Mouse (Mus musculus) retina, postnatal 7 days (tissue): Measurements from ENCODE around the gene Ubb.

ENCODE experiments used
- DNase-seq: peaks from one replicate; pipeline ENCODE4 v3.0.0-alpha.2; 2012; ENCODE audit warnings: low read depth, low spot score

The Ubb gene

DNA sequence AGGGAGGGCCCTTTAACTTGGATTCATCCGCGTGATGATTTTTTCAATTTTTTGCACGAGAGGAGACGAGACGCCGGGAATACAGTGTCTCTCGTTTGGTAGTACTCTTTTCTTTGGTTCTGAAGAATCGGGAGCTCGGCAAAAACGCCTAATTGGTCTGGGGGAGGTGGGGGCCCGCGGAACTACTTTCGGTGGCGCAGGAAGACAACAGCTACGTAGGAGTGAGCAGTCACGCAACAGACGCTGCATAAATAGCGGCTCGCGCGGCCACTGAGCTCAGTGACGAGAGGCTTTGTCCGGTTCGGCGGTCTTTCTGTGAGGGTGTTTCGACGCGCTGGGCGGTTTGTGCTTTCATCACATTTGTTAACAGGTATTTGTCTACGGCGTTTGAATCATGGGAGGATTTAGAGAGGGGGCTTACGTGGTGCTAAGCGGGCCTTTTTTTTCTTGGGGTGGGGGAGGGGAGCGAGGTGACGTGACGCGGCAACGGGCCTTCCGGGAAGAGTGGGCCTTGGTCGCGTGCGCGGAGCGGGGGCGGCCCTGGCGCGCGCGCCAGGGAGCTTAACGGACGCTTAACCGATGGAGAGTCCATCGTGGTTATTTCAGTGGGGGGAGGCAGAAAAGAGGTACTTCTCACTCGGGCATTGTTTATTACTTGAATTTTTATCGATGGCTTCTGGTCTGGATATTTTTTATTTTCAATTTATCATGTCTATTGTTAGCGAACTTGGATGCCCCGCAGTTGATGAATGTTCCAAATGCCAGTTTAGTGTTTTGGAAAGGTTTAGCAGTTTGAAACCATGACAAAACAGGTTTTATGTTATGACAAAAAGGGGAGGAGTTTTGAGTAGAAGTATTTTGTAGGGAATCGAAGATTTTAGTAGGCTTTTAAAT lies 502 bp downstream of the Ubb start:
- DNase-seq, result peak; percentile 92

DNA sequence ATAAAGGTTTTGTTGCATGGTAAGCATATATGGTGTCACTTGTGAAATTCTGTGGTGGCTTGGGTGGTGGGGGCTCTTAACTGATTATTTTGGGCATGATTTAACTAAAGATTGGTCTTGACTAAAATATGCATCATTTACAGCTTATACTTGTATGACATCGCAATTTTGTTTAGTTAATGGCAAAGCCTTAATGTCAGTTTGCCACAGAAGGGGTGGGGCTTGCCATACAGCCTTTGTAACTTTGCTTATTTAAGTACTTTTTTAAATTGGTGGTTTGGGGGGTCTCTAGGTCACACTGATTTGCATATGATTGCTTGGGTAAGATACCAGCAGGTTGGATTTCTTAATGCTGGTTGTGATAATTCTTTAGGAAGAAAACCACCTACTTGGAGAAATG lies 2.2 kb downstream of the Ubb start:
- no peak for DNase-seq

DNA sequence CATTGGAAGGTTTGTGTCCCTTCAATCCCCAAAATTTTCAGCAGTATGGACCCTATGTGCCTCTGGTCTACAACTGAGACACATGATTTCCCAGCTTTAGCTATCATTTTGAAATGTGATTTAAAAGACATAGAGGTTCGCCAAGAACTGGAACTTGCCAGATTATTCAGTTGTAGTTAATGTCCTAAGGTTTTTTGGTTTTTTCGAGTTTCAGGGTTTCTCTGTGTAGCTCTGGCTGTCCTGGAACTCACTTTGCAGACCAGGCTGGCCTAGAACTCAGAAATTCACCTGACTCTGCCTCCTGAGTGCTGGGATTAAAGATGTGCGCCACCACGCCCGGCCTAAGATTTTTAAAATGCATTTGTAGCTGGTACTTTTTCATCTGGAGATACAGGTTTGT lies 2.7 kb downstream of the Ubb start:
- no peak for DNase-seq

DNA sequence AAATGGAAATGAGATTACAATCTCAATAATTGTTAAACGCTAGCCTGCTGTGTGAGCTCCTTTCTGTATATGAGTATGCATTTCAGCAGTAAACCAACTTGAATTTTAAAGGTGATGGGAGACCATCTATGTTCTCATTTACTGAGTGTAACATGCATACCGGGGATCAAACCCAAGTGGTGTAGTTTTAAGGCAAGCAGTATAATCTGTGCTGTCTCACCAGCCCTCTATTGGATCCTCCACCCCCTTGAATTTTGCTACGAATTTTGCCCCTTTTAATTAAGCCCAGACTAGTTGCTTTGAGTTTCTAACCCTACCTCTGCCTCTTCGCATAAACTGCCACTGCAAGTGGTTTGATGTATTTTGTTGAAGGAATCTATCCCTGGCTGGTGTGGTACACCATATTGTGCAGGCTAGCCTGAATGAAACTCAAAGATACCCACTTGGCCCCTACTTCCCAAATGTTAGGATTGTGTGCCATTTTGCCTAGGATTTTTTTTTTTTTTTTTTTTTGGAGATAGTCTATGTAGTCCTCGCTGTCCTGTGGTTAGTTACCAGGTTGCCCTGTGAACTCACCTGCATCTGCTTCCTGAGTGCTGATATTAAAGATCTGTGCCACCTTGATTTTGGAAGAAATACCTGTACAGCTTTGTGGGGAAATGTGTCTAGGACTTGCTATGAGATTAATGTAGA lies 3.3 kb downstream of the Ubb start:
- no peak for DNase-seq

DNA sequence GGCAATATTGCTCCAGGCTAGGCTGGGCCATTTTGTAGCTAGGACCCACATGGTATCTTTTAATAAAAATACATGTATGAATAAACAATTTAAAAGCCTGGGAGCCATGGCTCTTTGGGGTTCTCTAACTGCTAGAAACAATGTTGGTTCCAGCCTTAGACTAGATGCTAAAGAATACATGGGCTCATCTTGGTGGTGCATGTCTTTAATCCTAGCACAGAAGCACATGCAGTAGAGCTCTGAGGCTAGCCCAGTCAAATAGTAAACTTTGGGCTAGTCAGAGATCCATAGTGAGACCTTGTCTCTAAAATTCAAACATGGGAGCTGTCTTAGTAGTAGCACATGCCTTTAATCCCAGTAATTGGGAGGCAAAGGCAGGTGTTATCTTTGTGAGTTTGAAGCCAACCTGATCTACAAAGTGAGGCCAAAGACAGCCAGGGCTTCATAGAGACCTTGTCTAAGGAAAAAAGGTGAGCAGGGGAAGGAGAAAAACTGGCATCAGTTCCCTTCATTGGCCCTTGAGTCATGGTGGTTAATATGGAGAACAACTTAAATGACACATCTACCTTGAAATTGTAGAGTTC lies 4.1 kb downstream of the Ubb start:
- DNase-seq, result no peak

DNA sequence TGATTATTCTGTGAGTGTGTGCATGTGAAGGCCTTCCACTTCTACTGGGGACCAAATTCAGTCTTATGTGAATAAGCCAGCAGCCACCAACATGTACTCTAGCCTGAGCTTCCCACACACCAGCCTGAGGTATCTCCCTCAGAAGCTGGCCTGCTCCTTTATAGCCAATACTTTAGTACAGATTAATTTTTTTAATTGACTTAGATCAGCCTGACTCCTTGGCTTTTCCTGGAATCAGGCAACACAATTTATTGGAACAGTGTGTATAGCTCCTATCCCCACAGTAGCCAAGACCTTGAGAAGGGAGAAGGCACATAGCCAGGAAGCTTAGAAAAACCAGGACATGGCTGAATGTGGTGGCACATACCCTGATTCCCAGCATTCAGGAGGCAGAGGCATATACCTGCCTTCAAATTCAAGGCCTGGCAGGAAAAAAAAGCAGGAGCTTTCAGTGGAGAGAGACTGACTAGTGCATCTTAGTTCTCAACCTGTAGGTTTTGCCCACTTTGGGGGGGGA lies 5.0 kb downstream of the Ubb start:
- no peak for DNase-seq

DNA sequence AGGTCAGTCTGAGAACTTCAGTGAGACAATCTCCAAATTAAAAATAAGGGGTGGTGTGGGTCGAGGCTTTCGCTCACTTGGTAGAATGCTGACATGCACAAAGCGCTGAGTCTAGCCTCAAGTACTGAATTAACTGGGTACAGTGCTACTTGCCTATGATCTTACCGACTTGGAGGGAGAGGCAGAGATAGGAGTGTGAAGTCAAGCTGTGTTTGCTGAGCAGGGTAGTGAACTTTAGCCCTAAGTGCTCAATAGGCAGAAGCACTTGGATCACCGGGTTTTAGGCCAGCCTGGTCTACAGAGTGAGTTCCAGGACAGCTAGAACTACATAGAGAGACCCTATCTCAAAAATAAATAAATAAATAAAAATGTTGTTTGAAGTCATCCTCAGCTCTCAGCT lies 6.2 kb downstream of the Ubb start:
- no peak for DNase-seq

DNA sequence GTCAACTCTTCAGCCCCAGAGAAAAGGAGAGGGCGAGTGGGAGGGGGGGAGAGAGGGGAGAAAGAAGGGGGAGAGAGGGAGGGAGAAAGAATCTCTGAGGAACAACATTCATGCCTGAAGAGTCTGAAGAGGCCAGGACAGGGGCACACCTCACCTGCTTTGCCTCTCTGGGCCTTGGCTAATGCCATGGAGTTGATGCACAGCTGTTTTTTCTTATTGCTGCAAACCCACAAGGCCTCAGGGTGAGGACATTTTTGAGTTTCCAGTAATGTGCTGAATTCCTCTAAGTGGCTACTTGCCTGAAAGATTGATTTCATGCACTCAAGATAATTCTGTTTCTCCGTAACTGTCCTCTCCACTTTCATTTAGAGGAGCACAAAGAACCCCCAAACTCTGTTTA lies 7.2 kb downstream of the Ubb start:
- no peak for DNase-seq

DNA sequence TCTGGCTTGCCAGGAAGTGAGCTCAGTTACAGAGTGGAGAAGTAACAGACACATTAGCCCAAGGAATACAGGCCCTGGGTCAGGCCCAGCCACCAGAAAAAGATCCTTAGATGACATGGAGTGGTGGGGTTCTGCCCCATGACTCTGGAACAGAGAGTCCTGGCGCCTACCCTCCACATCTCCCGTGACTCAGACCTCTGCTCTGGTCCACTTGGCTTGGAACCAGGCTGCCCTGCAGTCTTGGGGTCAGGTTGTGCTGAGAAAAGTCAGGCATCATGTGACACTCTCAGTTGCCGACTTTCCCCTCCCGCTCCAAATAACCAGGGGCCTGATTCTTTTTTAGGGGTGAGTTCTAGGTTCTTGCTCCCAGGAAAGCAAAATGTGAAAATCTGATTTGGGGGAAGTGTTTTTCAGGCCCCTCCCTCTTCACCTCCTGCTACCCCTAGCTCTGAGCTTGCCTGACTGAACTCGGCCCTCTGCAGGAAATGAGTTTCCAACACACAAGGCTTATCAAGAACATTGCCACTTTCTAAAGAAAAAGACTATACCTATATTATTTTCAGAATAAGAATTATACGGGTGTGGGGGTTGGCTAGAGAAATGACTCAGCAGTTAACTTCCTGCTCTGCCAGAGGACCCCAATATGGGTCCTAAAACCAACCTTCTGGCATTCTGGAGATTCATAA lies 8.1 kb downstream of the Ubb start:
- DNase-seq, result no peak

DNA sequence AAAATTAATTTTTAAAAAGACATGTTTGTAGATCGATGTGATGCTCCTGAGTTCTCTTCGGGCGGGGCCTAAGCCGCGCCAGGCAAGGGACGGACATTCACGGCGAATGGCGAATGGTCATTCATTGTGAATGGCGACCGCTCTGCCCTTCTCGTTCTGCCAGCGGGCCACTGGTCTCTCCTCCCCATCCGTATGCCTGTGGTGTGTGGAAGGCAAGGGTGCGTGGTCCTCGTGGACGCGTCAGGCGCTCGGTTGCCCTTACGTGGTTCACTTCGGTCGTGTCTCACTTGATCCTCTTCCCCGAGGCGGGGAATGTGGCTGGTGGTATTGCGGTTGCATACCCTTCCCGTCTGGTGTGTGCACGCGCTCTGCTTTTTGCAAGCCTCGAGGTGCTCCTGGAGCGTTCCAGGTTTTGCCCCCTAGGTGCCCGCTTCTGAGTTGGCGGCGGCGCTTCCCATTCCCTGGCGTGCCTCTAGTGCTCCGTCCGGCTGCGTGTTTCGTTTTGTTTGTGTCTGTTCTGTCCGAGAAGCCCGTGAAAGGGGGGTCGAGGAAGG lies 9.6 kb downstream of the Ubb start:
- no peak for DNase-seq

DNA sequence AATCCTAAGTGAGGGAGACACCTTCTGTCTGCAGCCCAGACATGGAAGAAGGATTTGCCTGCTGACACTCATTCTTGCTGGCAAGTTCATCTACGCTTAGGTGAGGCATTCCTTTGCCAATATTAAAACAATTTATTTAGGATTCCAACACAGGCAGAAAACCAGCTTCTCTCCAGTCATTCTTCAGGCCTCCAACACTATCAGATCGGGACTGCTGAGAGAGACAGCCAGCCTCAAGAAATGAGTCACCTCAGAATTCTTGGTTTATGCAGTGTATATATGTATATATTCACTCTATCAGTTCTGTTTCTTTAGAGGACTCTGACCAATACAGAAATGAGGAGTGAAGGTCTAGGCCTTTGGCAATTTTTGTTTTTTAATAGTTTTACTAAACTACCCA lies 12.6 kb downstream of the Ubb start:
- DNase-seq, result no peak

DNA sequence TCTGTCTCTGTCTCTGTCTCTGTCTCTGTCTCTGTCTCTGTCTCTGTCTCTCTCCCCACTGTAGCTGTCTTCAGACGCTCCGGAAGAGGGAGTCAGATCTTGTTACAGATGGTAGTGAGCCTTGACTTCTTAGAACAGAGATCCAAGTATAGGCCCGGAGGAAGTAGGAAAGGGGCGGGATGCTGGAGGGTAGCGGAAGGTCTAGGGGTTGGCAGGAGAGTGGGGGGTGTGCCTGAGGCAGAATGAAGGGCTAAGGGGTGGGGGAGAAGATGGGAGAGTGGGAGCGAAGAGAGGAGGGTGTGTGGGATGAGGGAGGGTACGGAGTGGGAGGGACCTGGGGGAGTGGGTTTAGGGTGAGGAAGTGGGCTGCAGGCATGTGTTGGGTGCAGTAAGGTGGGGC lies 14.8 kb downstream of the Ubb start:
- DNase-seq, result no peak

DNA sequence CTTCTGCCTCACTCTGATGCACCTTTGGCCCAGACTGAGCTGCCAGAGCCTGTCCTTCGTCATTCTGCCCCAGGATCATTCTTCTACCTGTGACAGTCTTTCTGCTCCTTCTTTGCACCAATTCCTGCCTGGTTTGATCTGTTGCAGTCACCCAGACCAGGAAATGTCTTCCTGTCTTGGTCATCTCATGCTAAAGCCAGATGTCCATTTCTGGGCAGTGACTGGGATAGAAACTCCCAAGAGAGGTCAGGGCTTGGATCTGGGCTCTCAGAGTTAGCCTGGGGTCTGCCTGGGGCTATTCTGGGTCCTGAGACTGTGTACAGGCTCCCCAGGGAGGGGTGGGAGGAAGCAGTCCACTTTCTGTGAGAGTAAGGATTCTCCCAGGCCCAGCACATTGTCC lies 15.2 kb downstream of the Ubb start:
- no peak for DNase-seq

DNA sequence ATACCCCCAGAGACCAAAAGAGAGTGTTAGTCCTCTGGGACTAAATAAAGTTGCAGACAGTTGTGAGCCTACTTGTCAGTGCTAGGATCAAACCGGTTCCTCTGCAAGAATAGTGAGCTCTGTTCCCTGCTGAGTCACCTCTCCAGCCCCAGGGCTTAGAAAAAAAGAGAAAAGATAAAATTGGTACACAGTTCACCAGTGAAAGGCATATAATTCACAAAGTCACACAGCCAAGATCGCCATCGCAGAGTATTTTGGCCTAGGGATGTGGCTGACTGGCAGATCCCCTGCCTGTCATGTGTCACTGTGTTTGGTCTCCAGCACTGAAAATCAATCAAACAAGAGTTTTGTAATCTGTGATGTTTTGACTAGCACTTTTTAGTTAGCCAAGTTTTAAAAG lies 17.3 kb downstream of the Ubb start:
- DNase-seq, result no peak

DNA sequence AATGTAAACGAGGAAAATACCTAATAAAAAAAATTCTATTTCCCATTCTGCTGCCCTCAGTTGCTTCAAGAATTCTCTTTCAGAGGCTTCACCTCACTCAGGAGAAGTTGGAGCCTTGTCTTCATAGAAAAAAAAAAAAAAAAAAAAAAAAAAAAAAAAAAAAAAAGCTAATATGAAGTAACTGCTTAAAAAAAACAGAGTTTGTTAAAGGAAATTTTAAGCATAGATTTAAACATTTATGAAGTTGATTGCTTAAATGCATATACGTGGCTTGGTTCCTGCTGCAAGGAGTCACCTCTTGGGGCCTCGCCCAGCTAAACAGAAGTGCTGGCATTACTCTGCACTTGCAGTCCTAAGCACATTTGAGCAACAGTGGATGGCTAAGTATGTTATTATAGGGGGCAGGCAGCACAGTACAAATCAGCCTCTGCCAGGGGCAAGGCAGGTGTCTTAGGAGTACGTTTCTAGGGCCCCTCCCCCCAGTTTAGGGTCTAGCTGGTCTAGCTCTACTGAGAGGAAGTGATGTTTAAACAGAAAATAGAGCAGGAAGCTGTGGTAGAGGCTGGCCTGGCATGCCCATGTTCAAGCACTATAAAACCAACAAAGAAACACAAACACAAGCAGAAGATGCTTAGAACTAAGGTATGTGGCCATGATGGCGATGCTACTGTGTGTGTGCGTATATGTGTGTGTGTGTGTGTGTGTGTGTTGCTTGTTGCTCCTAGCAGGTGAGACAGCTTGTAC lies 23.2 kb downstream of the Ubb start, which contains the start of gene Trpv2:
Trpv2 (plus strand) TSS at position 528 of the 744 bp plus-strand sequence.
- DNase-seq, result no peak

DNA sequence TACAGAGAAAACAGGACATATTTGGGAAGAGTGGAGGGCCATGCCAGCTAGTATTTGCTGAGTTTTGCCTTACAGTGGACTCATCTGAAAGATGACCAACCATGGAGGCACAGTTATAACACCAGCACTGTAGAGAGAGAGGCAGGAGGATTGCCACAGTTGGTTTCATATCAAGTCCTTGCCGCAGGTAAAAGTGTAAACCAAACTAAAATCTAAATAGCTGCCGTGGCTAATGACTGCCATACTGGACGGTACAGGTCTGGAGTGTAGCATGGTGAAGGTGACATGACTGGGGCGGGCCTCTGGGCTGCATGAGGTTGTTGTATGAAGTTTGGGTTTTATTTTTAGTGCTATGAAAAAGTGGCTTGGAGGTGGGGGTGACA lies 23.7 kb downstream of the Ubb start:
- no peak for DNase-seq

DNA sequence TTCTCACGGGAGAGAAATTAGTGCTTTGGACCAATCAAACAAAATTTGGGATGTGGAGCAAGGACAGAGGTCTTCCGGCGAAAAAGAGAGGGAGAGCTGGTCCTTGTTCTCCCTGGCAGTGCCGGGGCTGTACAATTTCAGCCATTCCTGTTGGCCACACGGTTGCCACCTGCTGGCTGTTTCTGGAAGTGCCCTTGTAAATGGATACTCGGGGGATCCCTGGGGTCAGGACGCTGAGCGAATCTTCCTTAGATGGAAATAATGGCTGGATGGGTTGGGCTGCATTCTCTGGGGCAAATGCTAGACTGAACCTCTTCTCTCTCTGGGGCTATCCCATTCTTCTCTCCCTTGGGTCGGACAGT lies 24.3 kb downstream of the Ubb start:
- DNase-seq, result peak; percentile 74

DNA sequence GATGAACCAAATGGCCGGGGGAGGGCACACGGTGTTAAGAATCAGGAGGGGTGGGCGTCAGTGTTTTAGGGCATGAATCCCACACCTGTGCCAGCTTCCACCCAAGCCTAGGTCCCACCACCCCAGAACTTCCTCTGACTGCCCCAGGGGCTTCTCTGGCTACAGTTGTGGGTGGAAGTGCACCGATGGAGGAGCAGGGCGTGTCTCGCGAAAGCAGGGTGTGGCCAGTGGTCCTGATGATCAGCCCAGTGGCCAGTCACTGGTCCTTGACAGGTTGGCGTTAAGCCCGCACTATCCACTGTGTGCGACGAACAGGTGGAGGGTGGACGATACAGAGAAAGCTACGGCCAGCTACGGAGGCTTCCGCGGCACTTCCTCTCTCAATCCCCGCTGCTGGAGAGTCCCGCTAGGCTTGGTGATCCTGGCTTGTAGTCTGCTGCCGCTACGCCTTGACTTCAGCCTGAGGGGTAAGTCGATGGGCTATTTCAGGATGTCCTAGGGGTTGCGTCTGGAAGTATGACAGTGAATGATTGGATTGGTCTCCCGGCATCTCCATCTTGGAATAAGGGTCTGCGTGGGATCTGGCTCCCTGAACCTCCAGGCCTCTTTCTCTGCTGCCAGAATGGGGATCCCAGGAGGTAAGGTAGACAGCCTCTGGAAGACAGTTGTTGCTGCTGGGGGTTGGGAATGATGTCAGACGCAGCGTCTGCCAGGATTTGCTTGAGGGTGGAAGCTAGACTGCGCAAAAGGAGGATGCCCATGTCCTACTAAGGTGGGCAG lies 24.9 kb downstream of the Ubb start:
- DNase-seq, result no peak

DNA sequence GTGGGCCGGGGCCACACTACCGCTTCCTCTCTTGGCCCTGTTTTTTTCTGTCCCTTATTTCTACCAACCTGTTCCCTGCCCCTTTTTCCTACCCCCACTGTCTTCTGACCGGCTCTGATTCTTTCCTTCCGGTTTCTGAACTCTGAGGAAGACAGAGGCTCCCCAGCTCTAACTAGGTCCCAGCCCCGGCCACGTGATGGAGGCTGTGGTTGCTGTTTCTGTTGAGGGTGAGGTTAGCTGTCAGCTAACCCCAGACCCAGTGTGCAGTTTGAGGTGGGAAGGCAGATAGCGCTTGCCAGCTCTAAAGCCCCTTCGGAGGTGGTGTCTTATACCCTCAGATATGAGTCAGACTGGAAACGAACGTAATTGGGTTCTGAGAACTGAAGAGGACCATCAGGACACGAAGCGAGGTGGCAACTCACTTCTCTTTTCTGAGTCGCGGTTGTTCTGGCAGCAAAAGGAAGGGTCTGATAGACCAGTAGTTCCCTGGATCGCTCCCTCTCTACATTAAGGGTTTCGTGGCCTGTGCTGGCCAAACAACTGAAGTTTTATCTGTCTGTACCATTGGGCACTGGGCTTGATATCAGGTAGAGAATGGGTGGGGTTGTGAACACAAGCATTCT lies 25.7 kb downstream of the Ubb start:
- no peak for DNase-seq

DNA sequence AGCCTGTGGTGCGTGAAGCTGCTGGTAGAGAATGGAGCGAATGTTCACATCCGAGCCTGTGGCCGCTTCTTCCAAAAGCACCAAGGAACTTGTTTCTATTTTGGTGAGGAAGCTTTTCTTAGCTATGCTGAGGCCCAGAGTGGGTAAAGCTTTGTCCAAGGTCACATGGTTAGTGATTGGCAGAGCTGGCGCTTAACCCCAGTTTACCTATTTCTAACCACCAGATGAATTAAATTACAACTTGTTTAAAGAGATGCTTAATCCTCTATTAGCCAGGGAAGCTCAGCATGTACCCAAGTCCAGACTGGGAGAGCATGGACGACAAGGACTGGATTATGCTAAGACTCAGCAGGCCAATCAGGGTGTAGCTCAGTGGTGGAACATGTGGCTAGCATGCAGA lies 32.1 kb downstream of the Ubb start:
- no peak for DNase-seq
